20 mouse cellular contexts compared by ENCODE assay signal in genomic region chr1:41551271-41551670, GRCm38 (mm10).
DNase-seq lines count a peak whose midpoint lies in the region; ATAC-seq lines count a peak whose summit lies in the region.
"Had no signal": no experiment of that assay in that cellular context is flagged by ENCODE, and none has a peak within 500 bp of the region (broad histone marks: within the 10 kb centered on the region; RNA-seq: fewer than 3 reads in every experiment).

No protein-coding gene starts in this region.

- no peak overlapping the region for H3K4me2 ChIP-seq in kidney, embryonic 15.5 days
- H3K4me2 ChIP-seq: embryonic facial prominence, embryonic 12.5 days; forebrain, embryonic 15.5 days; heart, embryonic 11.5 days; heart, embryonic 15.5 days; hindbrain, embryonic 14.5 days; intestine, embryonic 15.5 days had no signal

- H3K9me3 ChIP-seq in kidney, embryonic 15.5 days (replicated peaks), result no peaks in the 10 kb centered on the region
- H3K9me3 ChIP-seq: embryonic facial prominence, embryonic 12.5 days; forebrain, embryonic 15.5 days; heart, embryonic 15.5 days; intestine, embryonic 15.5 days had no signal

- ATAC-seq in kidney, embryonic 15.5 days (replicated peaks; ENCODE audit: low FRiP score), result no peak
- ATAC-seq: forebrain, embryonic 15.5 days; intestine, embryonic 15.5 days had no signal

- no peaks in the 10 kb centered on the region for H3K36me3 ChIP-seq in kidney, embryonic 15.5 days
- H3K36me3 ChIP-seq: embryonic facial prominence, embryonic 12.5 days; forebrain, embryonic 15.5 days; heart, embryonic 15.5 days; hindbrain, embryonic 10.5 days; intestine, embryonic 15.5 days had no signal

- WGBS in kidney, embryonic 15.5 days, result 91% methylated on average over 1 of the region's 1 CpGs

- no peak overlapping the region for H3K9ac ChIP-seq in kidney, embryonic 15.5 days
- H3K9ac ChIP-seq: embryonic facial prominence, embryonic 12.5 days; forebrain, embryonic 15.5 days; heart, embryonic 15.5 days; hindbrain, embryonic 14.5 days; intestine, embryonic 15.5 days had no signal

- H3K4me3 ChIP-seq in kidney, embryonic 15.5 days (replicated peaks), result no peak overlapping the region
- H3K4me3 ChIP-seq: embryonic facial prominence, embryonic 12.5 days; forebrain, embryonic 15.5 days; heart, adult 2 months; heart, embryonic 15.5 days; hindbrain, embryonic 10.5 days; intestine, embryonic 15.5 days had no signal

- no peaks in the 10 kb centered on the region for H3K4me1 ChIP-seq in kidney, embryonic 15.5 days
- H3K4me1 ChIP-seq: embryonic facial prominence, embryonic 12.5 days; intestine, embryonic 15.5 days had no signal

- no peaks in the 10 kb centered on the region for H3K27me3 ChIP-seq in kidney, embryonic 15.5 days
- H3K27me3 ChIP-seq: embryonic facial prominence, embryonic 12.5 days; forebrain, embryonic 15.5 days; heart, embryonic 15.5 days; intestine, embryonic 15.5 days had no signal

- peak; percentile 46 for DNase-seq in heart, adult 11 months
- no peak for DNase-seq in heart, postnatal 4 days
- peak; percentile 35 for DNase-seq in kidney, adult 9 months
- peak; percentile 4 to 36 for DNase-seq in adrenal gland, postnatal 36 days
- peak; percentile 28 to 32 for DNase-seq in kidney, postnatal 36 days
- no peak for DNase-seq in urinary bladder, adult 2 months (ENCODE audit: low spot score)
- DNase-seq: cerebellum, adult 2 months; cerebellum, postnatal 14 days; embryo, embryonic 11 days; gastrocnemius, postnatal 10 days; heart, adult 2 months; heart, postnatal 14 days had no signal

- H3K27ac ChIP-seq in kidney, embryonic 15.5 days, result no peak overlapping the region
- H3K27ac ChIP-seq: embryonic facial prominence, embryonic 12.5 days; forebrain, embryonic 15.5 days; heart, adult 2 months; heart, embryonic 15.5 days; hindbrain, embryonic 10.5 days; hindbrain, embryonic 14.5 days; intestine, embryonic 15.5 days had no signal

Comparison
In these comparisons a context has a peak if more than half of its experiments do, and no peak if none do; other contexts are left out.
1. DNase-seq: peak in heart, adult 11 months (single experiment), kidney, adult 9 months (single experiment), adrenal gland, postnatal 36 days (2 of 2) and kidney, postnatal 36 days (2 of 2); none in heart, postnatal 4 days (single experiment) and urinary bladder, adult 2 months (single experiment).